Mouse (Mus musculus) small intestine, adult 2 months (tissue): ENCODE measurements around the gene Gpr132. TPM values are rescaled to one million over a fixed set of nuclear protein-coding genes. Genes with fewer than 3 reads are reported as not detected.

Experiments used
- H3K27ac ChIP-seq: fragments of 200-500 bp; 2 replicates; pipeline ENCODE4 v1.5.1; 2012; ENCODE audit warnings: low read depth, low read length, control low read depth, inconsistent platforms; ENCODE audit not compliant: insufficient read depth
- H3K27me3 ChIP-seq: fragments of 200-500 bp; 2 replicates; pipeline ENCODE4 v1.6.1; 2012; ENCODE audit warnings: mild to moderate bottlenecking, moderate library complexity, low read length, inconsistent platforms; ENCODE audit not compliant: control insufficient read depth, insufficient read depth
- H3K36me3 ChIP-seq: fragments of 200-500 bp; 2 replicates; pipeline ENCODE4 v1.6.1; 2012; ENCODE audit warnings: mild to moderate bottlenecking, low read length, control low read depth, inconsistent platforms; ENCODE audit not compliant: control insufficient read depth, insufficient read depth
- H3K4me1 ChIP-seq: fragments of 200-500 bp; 2 replicates; pipeline ENCODE4 v1.6.1; 2012; ENCODE audit warnings: low read length, inconsistent platforms, mixed read lengths; ENCODE audit not compliant: control insufficient read depth, insufficient read depth, insufficient read length
- H3K4me3 ChIP-seq: fragments of 200-500 bp; 2 replicates; pipeline ENCODE4 v1.5.1; 2012; ENCODE audit warnings: low read depth, mild to moderate bottlenecking, control low read depth, inconsistent platforms, low read length, moderate library complexity
- CTCF ChIP-seq: fragments of 200-500 bp; IDR thresholded peaks from 2 replicates; pipeline ENCODE4 v1.5.1; 2012; ENCODE audit warnings: low read depth, mild to moderate bottlenecking, control low read depth, inconsistent platforms, low read length, moderate library complexity, mixed read lengths; ENCODE audit not compliant: insufficient replicate concordance, insufficient read length; ENCODE audit errors: extremely low read depth
- POLR2A ChIP-seq: fragments of 200-500 bp; IDR thresholded peaks from 2 replicates; pipeline ENCODE4 v1.6.1; 2012; ENCODE audit warnings: low read depth, mild to moderate bottlenecking, control low read depth, inconsistent platforms, low read length, moderate library complexity
- WGBS: fragments of 180-500 bp; shearing (Covaris S2); methylation state at CpG from one replicate; pipeline ENCODE4 v1.1.7; 2018; 5-methylcytosine and 5-hydroxymethylcytosine counted together
- polyA plus RNA-seq: library from polyadenylated mRNA; depleted of rRNA; stranded (reverse); fragments of >200 nt; gene quantifications from 2 replicates; pipeline ENCODE4 v1.2.3, GENCODE M21; 2012

Gene Gpr132
- polyA plus RNA-seq, 1 experiment = 8.2 TPM

DNA sequence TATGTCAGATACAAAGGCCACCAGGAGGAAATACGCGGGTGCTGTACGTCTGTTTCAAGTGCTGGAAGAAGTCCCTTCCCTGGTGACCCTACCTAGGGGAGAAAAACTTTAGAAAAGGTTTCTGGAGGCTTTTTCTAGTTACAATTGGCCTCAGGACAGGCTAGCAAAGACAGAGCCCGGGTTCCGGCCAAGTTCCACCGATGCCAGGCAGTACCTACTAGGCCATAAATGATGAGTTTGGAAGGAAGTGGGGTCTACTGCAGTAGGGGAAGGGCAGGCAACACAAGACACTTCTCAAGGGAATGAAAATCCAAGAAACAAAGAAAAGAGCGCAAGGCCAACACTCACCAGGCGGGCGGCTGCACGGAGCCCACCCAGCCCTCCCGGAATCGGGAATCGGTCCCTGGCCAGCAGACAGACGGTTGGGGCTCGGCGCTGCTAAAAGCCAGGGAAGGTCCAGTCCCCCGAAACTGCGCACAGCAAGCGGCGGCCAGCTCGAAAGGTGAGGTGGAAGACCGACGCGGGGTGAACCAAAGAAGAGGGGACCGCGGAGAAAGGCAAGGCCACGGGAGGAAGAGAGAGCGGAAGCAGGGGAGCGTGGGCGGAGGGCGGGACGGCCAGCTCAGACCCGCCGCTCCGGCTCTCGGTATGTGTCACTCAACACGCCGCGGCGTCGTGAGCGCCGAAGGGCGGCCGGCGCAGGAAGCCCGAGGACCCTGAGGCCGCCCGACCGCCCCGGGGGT, 39.4 kb downstream of the Gpr132 start:
- H3K4me1 ChIP-seq = peaks cover 8% of the 10 kb centered on the region; the same call in 1 of the 2 replicates
- under 1% methylated on average over 49 of the region's 51 CpGs for WGBS
- no peak; the same call in 1 of the 2 replicates for TF ChIP-seq POLR2A

DNA sequence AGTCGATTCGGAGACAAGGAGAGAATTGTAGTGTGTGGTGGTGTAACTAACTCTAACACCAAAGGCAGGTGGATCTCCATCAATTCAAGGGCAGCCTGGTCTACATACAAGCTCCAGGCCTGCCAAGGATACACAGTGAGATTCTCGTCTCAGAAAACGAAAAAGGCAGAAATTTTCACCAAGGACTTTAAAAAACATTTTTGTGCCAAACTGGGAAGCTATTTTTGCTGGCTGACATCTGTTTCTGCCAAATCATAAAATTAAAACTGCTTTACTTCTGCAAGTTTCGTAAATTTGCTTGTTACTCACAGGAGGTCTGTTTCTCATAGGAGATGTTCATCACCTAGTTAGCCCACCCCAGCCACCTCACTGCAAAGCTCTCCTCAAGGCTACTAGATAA, 42.1 kb downstream of the Gpr132 start:
- H3K36me3 ChIP-seq = peaks cover 19% of the 10 kb centered on the region
- H3K27ac ChIP-seq = no peak overlapping the region
- no peaks in the 10 kb centered on the region for H3K27me3 ChIP-seq
- H3K4me3 ChIP-seq = no peak overlapping the region
- TF ChIP-seq POLR2A (no peak), CTCF (no peak)
- WGBS = 67% methylated on average over 5 of the region's 5 CpGs
- peaks cover 13% of the 10 kb centered on the region for H3K4me1 ChIP-seq

More for the DNA sequence above, 39.4 kb downstream of the Gpr132 start:
- peaks cover 7% of the 10 kb centered on the region; the same call in 1 of the 2 replicates for H3K36me3 ChIP-seq
- H3K27ac ChIP-seq = peak overlapping the region; percentile 79
- H3K4me3 ChIP-seq = peak overlapping the region; percentile 97
- no peaks in the 10 kb centered on the region for H3K27me3 ChIP-seq

DNA sequence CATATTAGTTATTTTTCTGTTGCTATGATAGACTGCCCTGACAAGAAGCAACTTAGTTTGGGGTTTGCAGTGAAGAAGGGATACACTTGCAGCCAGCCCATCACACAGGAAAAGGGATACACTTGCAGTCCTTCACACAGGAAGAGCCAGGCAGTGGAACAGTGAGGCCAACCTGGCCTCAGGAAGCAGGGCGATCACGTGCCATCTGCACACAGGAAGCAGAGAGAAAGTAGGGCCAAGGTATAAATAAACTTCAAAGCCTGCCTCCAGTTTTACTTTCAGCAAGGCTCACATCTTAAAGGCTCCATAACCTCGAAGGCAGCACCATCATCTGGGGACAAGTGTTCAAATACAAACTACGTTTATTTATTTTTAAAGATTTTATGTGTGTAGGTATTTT, 44.8 kb downstream of the Gpr132 start:
- Histone ChIP-seq H3K27me3 (no peaks in the 10 kb centered on the region), H3K36me3 (peaks cover 30% of the 10 kb centered on the region), H3K4me1 (peaks cover 13% of the 10 kb centered on the region), H3K27ac (peak overlapping the region; percentile 59), H3K4me3 (no peak overlapping the region)
- WGBS = 33% methylated on average over 4 of the region's 4 CpGs
- no peak for TF ChIP-seq CTCF
- no peak for TF ChIP-seq POLR2A

DNA sequence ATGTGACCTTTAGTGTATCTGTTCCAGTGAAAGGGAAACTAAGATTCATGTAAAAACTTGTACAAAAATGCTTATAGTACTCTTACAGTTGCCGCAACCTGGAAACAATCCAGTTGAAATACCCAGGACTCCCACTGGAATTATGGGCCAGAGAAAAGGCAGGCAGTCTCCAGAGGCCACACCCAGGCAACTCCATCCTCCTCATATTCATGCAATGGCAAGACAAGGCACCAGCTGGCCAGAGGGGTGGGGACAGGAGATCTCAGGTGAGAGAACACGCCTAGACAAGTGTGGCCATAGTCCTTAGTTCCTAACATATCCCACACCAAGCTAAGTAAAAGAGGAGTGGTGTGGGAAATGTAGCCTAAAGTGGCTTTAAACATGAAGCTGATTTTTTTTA, 45.4 kb downstream of the Gpr132 start:
- Histone ChIP-seq H3K36me3 (peaks cover 29% of the 10 kb centered on the region), H3K4me1 (peaks cover 11% of the 10 kb centered on the region), H3K27ac (no peak overlapping the region), H3K27me3 (no peaks in the 10 kb centered on the region), H3K4me3 (no peak overlapping the region)
- no peak for TF ChIP-seq CTCF
- TF ChIP-seq POLR2A = no peak
- WGBS = 37% methylated on average over 2 of the region's 2 CpGs

DNA sequence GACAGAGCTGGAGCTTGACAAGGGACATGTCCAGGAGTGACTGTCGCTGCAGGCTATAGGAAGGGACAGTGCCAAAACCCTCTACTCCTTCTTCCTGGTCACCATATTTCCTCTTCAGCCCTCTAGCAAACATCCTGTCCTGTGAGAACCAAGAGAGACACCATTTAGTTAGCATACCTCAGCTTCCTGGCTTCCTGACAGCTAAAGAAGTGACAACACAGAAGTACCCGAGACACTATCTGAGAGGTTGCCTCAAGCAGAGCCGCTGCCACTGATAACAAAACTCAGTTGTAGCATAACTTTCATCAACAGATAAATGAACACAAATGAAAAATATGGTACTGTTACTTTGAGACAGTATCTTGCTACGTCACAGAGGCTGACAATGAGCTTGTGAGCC, 46.1 kb downstream of the Gpr132 start:
- Histone ChIP-seq H3K27ac (no peak overlapping the region), H3K36me3 (peaks cover 27% of the 10 kb centered on the region)
- 65% methylated on average over 4 of the region's 4 CpGs for WGBS

DNA sequence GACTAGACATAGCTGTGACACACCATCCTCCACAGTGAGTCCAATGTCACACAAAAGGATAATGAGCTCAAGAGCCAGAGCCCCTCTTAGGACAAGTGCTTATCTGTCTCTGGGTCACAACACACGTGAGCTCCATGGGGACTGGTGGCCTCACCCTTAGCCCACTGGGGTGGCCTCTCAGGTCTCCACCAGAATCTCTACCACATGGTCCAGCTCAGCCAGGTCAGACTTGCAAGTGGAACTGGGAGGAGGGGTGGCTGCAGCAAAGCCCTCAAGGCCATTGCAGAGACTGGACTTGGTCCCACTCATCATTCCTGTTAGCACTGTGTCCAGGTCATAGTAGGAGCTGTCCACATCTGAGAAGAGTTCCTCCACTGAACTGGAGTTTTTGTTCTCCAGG, 46.8 kb downstream of the Gpr132 start:
- H3K27me3 ChIP-seq = no peaks in the 10 kb centered on the region
- peaks cover 27% of the 10 kb centered on the region for H3K36me3 ChIP-seq
- no peak overlapping the region for H3K27ac ChIP-seq
- H3K4me3 ChIP-seq = no peak overlapping the region
- H3K4me1 ChIP-seq = peaks cover 7% of the 10 kb centered on the region
- TF ChIP-seq POLR2A = no peak
- no peak for TF ChIP-seq CTCF
- 64% methylated on average over 1 of the region's 1 CpGs for WGBS

More for the DNA sequence above, 46.1 kb downstream of the Gpr132 start:
- TF ChIP-seq CTCF = no peak
- TF ChIP-seq POLR2A = no peak
- H3K27me3 ChIP-seq = no peaks in the 10 kb centered on the region
- H3K4me3 ChIP-seq = no peak overlapping the region
- H3K4me1 ChIP-seq = peaks cover 7% of the 10 kb centered on the region

DNA sequence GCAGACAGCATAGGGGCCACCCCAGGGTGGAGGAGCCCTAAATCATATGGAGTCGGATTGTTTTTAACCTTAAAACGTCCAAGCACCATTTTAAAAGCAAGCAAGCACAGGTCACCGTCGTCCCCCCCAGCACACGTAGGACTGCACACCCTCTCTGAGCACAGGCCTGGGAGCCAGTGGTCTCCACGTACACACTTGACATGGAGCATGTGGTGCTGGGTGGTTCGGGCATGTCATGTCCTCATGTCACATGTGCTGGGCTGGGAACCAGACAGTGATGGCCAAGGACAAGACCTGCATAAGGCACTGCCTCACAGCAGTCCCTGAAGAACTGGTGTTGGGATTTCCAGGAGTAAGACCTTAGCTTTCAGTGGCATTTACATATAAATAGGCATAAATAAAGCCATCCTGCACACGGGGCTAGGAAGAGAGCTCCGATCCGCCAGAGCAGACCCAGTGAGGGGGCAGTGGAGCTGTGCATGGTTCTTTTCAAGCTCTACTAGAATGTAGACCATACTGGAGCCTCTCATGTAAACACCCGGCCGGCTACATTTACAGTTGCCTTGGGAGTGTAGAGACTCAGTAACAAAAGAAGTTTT, 47.5 kb downstream of the Gpr132 start:
- Histone ChIP-seq H3K4me3 (no peak overlapping the region), H3K27ac (no peak overlapping the region), H3K36me3 (peaks cover 24% of the 10 kb centered on the region), H3K4me1 (peaks cover 7% of the 10 kb centered on the region), H3K27me3 (no peaks in the 10 kb centered on the region)
- WGBS = 83% methylated on average over 12 of the region's 12 CpGs
- no peak for TF ChIP-seq CTCF
- no peak for TF ChIP-seq POLR2A
